Mouse (Mus musculus): ENCODE data around the gene Gen1.

The Gen1 gene

DNA sequence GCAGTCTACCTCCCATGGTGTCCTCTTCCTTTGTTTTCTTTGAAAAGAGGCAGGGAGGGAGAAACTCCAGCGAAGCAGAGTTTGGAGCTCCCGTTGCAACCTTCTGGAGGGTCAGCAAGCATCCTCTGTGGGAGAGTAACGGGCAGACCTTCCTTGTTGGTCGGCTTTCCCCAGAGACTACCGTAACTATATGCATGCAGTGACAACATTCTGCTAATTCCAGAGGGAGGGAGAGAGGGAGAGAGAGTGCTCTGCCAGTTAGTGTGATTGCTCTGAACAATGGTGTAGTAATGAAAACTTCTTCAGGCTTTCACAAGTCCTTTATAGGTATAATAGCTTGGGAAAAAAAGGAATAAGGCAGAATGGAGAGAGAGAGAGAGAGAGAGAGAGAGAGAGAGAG is 40.9 kb downstream of the Gen1 start:
- peak; percentile 12 for DNase-seq (ENCODE audit: low read depth, low spot score)

DNA sequence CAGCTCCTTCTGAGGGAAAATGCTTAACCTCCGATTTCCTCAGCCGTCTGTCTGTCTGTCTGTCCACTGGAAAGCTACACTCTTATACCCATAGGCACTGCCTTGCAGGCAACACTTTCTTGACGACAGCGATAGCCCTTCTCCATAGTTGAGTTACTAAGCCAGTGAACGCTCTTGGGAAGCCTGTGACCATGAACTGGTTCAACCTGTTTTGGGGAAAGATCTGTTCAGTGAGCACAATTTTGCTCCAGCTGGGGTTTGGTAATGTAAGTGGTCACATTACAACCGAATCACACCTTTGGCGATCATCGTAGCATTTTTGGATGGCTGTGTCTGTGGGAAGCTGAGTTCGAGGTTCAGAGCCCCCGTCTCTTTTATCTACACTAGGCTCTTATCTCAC is 42.5 kb downstream of the Gen1 start:
- DNase-seq (ENCODE audit: low read depth, low spot score) = no peak

DNA sequence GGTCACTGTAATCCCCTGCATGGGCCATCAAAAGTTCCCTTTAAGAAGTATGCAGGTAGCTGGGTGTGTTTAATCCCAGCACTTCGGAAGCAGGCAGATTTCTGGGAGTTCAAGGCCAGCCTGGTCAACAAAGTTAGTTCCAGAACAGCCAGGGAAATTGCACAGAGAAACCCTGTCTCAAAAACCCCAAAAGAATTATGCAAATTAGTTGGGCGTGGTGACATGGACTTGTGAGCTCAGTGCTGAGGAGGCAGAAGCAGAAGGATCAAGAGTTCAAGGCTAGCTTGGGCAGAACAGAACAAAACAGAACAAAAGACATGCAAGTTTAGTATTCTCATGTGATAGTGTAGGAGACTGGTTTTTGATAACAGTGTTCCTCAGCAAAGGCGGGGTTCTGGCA is 43.0 kb downstream of the Gen1 start:
- no peak for DNase-seq (ENCODE audit: low read depth, low spot score)

DNA sequence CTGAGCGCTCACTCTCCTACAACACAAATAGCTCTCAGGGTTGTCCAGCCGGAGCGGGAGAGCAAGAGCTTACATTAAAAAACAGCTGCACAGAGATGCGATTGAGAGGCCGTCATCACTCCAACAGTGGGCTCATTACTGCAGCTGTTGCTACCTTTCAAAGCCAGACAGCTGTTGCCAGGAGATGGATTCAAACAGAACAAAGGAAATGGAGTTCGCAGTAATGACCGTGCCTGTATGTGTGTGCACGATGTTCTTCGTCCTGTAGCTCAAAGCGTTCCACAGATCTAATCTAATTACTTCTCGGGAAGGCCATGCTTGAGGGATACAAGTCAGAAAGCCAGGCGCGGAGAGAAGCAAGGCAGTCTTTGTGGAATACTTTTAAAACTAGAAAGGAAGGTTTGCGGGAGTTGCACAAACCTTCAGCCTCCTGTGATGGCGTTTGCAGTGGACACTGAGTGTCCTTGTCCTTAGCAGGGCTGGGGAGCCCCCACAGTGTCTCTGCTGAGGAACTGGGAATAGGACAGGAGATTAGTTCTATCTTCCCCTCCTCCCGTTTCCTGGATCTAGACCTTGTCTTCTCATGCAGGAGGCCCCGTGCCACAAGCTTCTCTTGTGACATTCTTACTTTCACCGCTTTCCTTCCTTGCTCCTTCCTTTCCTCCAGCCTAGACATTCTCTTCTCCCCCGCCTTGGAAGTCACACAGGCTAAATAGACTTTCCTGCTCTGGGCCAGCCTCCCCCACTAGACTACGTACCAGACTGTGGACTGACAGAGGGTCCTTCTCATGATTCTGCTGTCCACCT is 43.9 kb downstream of the Gen1 start:
- DNase-seq (ENCODE audit: low read depth, low spot score) = peak; percentile 60

DNA sequence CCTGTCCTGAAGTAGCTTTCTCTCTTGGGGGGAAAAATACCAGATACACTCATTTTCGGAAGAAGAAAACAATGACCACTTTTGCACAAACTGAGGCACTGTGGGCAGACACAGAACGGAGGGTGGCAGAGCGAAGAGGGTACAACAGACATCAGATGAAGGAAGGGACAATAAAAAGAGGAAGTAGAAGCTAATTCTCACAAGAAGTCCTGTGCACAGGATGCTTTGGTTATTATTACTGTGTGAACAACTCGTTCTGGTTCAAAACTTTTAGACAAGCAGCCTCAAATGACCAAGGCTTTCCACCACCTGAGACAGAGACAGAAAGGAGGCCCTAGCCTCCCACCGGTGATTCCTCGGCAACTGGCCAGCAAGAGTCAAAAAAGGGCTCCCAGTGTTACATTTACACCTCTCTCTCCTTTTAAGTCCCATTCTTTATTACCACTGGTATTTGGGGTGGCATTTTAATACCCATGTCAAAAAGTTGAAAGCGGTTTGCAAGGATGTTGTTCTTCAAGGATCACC is 47.8 kb downstream of the Gen1 start:
- DNase-seq (ENCODE audit: low read depth, low spot score) = no peak

DNA sequence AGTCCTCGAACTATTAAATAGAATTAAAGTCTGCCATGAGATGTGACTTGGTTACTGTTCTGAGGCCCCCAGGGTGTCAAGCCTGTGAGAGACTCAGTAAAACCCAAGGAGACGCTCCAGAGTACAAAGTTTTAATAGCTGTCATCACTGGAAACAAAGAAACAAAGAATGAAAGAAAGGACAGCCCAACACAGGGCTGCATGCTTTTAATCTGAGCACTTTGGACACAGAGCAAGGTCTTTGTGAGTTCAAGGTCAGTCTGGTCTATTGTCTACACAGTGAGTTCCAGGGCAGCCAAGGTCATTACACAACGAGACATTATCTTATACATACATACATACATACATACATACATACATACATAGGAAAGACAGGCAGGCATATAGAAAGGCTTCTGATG is 49.1 kb downstream of the Gen1 start:
- no peak for DNase-seq (ENCODE audit: low read depth, low spot score)

DNA sequence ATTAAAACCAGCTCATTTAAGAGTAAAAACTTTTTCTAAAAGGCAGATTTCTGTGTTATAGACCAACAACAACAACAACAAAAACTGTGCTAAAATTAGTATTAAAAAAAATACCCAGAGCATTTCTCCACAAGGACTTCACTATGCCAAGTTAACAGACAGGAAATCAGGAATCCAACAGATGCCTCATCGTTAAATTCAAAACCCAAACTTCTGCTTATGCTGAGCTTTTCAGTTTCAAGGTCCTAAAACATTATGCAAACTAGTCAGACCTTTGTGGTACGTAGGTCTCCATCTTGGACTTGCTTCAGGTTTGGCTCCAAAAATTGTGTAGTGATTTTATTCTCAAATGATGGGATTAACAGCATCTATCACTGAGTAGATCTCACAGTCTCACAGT is 50.0 kb downstream of the Gen1 start:
- no peak for DNase-seq (ENCODE audit: low read depth, low spot score)

DNA sequence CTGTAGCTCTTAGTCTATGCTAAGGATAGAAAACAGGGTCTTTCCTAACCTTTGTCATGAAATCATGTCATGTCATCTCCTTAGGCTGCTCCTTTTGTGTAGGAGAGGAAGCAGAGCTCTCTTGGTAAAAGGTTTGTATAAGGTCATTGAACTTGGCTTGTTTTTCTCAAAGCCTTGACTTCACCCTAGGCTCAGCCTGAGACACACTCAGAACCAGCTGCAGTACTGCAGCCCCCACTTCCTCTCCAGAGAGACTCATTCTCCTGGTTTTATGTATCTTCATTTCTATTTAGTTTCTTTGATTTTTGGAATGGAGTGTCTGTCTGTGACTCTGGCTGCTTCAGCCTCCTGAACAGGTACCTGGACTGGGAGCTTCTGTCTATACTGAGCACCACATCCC is 50.8 kb downstream of the Gen1 start:
- DNase-seq (ENCODE audit: low read depth, low spot score) = no peak

DNA sequence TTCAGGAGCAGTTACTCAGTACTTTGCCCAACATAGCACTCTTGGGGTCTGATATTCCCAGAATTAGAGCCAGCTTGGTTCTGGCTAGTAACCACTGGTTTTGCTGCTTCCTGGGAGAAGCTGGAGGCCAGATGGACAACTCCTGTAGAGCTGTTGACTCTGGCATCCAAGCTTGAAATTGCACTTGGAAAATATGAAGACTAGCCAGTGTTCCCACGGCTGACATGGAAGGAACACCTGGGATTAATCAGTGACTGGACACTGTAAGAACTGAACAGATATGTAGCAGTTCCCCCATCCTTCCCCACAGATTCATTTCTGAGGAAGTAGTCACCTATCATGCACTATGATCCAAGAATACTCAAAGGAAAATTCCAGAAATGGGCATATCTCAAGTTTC is 52.7 kb downstream of the Gen1 start:
- peak; percentile 35 for DNase-seq (ENCODE audit: low read depth, low spot score)

DNA sequence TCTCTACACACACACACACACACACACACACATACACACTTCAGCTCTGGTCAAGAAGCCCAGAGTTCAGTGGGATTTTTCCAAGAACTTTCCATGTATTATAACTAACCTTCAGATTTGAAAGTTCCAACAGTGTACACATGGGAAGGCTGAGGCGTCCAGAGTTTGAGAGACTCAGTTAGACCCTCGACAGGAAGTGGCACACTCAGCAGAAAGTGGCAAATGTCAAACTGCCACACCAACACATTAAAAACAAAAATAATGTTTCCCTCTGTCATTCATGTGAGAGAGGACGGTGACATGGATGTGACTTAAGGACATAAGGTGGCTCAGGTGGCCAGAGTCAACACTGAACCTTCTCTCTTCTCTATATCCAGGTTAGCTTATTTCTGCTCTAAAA is 55.2 kb downstream of the Gen1 start:
- no peak for DNase-seq (ENCODE audit: low read depth, low spot score)

DNA sequence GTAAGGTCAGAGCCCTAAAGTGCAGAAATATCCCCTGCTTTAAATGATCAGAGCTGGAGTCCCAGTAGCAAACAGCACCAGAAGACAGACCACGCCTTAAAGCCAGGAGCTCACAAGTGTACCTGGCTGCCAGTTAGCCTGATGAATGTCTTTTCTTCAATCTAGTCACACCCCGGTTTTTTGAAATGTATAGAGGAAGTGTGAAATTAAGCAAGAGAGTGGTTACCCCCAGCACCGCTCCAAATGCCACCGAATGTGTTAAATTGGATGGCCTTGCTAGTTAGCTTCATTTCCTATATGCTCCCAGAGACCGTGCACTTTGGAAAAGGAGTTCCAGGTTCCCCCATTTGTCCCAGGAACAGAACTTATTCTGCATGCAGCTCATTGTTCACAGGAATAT is 56.0 kb downstream of the Gen1 start:
- no peak for DNase-seq (ENCODE audit: low read depth, low spot score)

DNA sequence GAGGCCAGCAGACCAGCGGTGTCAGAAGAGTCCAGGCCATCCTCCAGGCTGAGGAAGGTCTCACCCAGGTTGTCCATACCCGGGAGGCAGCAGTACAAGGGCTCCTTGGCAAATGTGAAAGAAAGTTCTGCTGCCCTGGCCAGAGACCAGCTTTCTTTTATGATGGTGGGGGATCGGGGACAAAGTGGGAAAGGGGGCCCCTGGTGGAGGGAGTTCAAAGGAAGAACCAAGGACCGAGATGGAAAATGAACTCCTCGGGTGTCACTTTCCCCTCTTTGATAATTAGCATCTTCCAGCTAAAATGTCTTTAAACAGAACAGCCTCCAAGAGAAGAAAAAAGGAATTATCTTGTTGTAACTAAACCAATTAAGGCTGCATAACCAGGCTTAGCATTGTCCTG is 56.7 kb downstream of the Gen1 start, which contains the start of gene Msgn1:
Msgn1 (minus strand) TSS at position 101 of the 400 bp plus-strand sequence.
- DNase-seq (ENCODE audit: low read depth, low spot score) = no peak

DNA sequence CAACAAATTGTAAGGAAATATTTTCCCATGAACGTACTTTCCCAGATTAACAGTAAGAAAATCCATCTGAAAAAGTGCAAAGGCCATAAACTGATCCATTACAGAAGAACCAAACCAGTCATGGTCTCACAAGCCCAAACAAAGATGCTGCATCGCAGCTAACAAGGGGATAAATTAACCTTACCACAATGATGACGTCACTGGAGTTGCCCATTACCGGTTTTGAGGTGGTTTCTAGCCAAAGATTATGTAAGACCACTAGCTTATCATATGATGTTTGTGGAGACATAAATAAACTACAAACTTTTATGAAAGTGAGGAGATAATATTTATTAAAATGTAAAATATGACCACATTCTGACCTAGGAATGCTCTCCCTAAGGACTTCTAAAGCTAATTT is 59.3 kb downstream of the Gen1 start:
- DNase-seq (ENCODE audit: low read depth, low spot score) = no peak

DNA sequence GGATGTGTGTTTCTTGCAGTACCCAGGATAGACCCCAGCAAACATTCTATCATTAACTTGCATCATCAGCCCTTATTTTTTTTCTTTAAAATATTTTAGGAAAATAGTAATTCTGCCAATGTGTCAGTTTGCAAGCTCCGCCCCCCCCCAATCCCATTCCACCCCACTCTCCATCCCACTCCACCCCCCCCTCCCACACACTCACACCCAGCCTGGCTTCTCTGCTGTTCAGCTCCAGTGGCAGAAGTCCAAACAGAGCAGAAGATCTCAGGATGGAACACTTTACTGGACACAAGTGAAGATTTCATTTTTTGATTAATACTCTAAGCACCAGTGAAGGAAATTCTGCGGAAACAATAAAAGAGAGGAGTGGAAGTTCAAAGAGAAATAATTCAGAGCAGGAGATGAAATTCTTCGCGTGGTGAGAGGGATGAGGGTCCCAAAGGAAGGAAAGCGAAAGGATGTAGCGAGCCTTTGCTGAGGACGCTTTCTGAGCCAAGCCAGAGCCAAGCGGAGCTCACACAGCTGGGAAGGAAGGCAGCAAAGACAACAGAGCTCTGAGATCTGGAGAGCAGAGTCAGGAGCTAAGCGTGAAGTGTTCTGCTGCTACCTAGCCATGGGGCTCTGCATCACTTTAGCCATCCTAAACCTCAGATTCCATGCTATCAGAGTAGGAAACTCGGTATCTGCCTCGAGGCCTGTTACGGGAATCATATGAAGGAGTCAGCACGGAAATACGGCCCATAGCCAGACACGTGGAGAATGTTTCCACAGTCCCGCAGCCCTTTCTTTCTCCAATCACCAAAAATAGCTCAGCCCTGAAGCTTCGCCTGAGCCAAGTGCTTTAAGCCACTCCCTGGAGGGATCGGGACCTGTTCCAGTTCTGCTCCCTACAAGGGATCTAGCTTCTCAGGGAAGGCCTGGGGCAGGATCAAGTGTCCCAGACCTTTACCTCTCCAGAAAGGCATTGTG is 61.6 kb downstream of the Gen1 start:
- DNase-seq (ENCODE audit: low read depth, low spot score) = no peak

DNA sequence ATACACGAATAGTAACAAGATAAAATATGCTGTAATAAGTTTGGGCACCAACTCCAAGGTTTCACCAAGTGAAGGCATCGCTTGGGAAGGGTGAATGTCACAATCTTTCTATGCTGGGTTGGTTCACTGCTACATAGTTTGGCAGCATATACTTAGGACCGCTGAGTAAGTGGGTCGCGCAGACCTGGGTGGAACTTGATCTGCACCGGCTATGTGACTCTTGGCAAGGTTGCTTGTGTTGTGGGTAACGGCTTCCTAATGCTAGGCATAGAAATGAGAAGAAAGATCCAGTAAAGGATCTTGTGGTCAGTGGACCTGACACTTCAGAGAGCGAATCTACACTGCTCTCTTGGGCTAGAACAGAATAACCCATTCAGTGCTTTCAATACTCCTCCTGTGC is 63.1 kb downstream of the Gen1 start:
- DNase-seq (ENCODE audit: low read depth, low spot score) = no peak

DNA sequence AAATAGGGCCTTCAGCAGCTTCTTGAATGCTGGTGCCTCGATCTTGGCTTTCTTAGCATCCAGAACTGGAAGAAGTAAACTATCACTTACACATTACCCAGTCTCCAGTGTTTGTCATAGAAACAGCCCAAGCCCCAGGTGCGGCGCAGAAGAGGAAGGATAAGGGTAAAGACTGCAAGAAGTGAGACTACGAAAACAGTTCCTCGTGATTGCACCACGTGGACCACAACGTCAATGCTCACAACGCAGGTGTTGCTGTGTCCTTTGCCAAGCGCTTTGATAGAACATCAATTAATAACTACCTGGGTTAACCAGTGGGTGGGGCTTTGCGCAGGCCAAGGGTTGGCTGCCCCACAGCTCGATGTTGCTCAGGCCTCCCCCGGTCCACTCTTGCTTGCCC is 64.9 kb downstream of the Gen1 start:
- DNase-seq (ENCODE audit: low read depth, low spot score) = no peak

DNA sequence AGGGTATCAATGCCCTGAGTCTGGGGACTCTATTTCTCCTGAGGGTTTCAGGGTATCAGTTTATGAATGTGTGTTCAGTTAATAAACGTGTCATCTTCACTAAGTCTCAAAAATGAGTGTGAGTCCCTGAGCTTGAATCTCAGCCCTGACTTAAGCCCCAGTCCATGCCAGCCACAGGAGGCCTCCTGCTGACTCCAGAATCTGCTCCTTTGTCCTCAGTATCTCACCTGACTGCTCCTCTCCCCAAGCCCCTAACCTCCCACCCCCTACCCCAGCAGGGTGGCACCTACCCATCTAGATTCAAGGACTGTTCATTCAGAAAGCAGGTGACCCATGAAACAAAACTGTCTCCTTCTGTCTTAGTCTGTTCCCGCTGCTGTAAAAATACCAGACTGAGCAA is 67.0 kb downstream of the Gen1 start:
- no peak for DNase-seq (ENCODE audit: low read depth, low spot score)

DNA sequence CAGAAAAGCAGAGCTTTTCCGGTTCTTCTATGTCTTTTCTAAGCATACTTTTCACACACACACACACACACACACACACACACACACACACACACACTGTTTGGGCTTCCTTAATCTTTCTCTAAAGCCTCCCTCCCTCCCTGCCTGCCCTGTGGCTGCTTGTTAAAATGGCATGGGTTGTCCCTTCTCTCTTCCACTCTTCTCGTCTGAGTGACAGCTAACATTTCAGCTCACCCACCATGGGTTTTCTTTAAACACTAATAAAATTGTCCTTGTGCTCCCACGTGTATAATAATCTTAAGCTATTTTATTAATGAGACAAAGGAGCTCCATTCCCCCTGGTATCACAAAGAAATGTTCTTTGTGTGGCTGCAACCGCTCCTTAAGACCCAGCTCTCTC is 67.6 kb downstream of the Gen1 start:
- DNase-seq (ENCODE audit: low read depth, low spot score) = no peak

DNA sequence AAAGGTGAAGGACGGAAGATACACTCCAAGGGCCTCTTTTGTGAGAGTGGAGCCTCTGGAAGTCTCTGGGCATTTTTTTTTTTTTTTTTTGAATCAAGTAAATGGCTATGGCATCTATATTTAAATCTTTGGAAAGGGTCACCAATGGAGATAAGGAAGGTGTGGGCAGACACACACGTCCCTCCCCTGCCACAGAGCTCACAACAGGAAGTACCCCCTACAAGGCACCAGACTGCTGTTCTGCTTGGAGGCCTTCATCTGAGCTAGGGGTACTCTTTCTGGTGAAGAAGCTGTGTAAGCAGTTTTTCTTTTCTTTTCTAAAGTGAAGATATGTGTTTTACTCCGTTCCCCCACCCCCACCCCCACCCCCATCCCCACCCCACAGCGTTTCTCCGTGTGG is 68.8 kb downstream of the Gen1 start:
- no peak for DNase-seq (ENCODE audit: low read depth, low spot score)

DNA sequence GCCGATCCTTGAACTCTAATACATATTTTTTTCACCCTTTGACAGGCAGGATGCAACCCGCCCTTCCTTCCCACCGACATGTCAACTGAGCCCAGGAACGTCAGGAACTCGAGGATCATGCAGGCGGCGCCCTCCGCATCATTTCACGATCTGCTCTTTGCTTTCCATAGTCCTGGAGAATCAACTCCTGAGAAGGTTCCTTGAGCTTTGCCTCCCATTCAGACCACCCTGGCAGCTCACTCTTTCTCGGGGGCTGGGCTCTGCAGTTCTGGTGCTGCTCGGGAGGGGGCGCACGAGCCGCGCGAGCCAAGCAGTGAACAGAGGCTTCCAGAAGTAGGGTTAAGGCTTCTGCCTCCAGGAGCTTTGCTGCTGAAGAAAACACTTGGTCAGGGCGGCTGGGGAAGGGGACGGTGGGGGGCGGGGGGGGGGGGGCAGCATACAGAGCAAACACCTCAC is 69.4 kb downstream of the Gen1 start:
- peak; percentile 71 for DNase-seq (ENCODE audit: low read depth, low spot score)

DNA sequence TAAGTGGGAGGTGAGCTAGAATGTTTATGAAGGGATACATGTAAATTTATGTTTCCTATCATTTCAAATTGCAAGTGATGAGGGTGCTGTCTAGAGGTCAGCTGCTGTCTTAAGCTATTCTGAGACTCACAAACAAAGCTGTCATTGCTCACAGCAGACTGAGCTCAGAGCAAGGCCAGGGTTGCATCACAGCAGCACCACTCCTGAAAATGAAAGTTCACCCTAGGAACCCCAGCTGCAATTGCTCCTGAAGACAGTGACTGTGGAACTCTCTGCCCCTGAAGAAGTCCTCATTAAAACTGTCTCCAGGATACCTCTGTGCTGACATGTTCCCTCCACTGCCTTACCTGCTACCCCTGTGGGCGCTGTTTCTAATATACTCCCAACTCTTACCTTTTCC is 70.6 kb downstream of the Gen1 start:
- DNase-seq (ENCODE audit: low read depth, low spot score) = no peak

Measured in mesoderm, embryonic 11.5 days (tissue).